Comparison of ENCODE assay signal across 9 mouse cellular contexts in genomic region chr11:100389931-100390445, GRCm38 (mm10). TPM values are rescaled to one million over a fixed set of nuclear protein-coding genes. Genes with fewer than 3 reads are reported as not detected.
DNase-seq lines count a peak whose midpoint lies in the region; ATAC-seq lines count a peak whose summit lies in the region.
"Had no signal": no experiment of that assay in that cellular context is flagged by ENCODE, and none has a peak within 500 bp of the region (broad histone marks: within the 10 kb centered on the region; RNA-seq: fewer than 3 reads in every experiment).

No protein-coding gene starts in this region.

- H3K4me1 ChIP-seq in forebrain, embryonic 10.5 days = peaks cover 49% of the 10 kb centered on the region
- H3K4me1 ChIP-seq in forebrain, embryonic 13.5 days = peaks cover 7% of the 10 kb centered on the region
- H3K4me1 ChIP-seq in embryonic facial prominence, embryonic 14.5 days (ENCODE audit: control insufficient read depth, insufficient read depth, low read length) = peaks cover 46% of the 10 kb centered on the region
- peaks cover 50% of the 10 kb centered on the region for H3K4me1 ChIP-seq in hindbrain, embryonic 13.5 days (replicated peaks)
- peaks cover 71% of the 10 kb centered on the region for H3K4me1 ChIP-seq in liver, embryonic 12.5 days

- H3K27me3 ChIP-seq in forebrain, embryonic 10.5 days (ENCODE audit: poor library complexity, severe bottlenecking) = peaks cover 26% of the 10 kb centered on the region
- H3K27me3 ChIP-seq in forebrain, embryonic 13.5 days = peaks cover 2% of the 10 kb centered on the region
- no peaks in the 10 kb centered on the region for H3K27me3 ChIP-seq in embryonic facial prominence, embryonic 14.5 days (replicated peaks; ENCODE audit: control insufficient read depth, insufficient read depth, low read length)
- H3K27me3 ChIP-seq in hindbrain, embryonic 13.5 days = peaks cover 9% of the 10 kb centered on the region; the same call in 1 of the 2 replicates
- peaks cover 22% of the 10 kb centered on the region for H3K27me3 ChIP-seq in liver, embryonic 12.5 days (replicated peaks)

- no peak for DNase-seq in forebrain, embryonic 10.5 days (ENCODE audit: extremely low spot score, low spot score)
- no peak for DNase-seq in embryonic facial prominence, embryonic 14.5 days (ENCODE audit: low spot score)
- DNase-seq in urinary bladder, postnatal 14 days (ENCODE audit: low spot score) = no peak
- no peak for DNase-seq in spleen, postnatal 14 days (ENCODE audit: low spot score in 2 of 2)
- DNase-seq in left cerebral cortex, adult 11 months (ENCODE audit: low spot score) = no peak

- 0 out of 2 replicates have a peak overlapping the region, but pooled peaks have one; percentile 48 for H3K27ac ChIP-seq in forebrain, embryonic 10.5 days
- no peak overlapping the region for H3K27ac ChIP-seq in forebrain, embryonic 13.5 days
- peak overlapping the region; percentile 44 for H3K27ac ChIP-seq in embryonic facial prominence, embryonic 14.5 days (replicated peaks; ENCODE audit: low read depth, low read length)
- H3K27ac ChIP-seq in hindbrain, embryonic 13.5 days = 0 out of 2 replicates have a peak overlapping the region, but pooled peaks have one; percentile 8
- H3K27ac ChIP-seq in liver, embryonic 12.5 days = no peak overlapping the region; the same call in 1 of the 2 replicates

- no peaks in the 10 kb centered on the region for H3K9me3 ChIP-seq in forebrain, embryonic 10.5 days
- H3K9me3 ChIP-seq in forebrain, embryonic 13.5 days (replicated peaks) = no peaks in the 10 kb centered on the region
- no peaks in the 10 kb centered on the region for H3K9me3 ChIP-seq in embryonic facial prominence, embryonic 14.5 days (ENCODE audit: control insufficient read depth, low read length)
- no peaks in the 10 kb centered on the region for H3K9me3 ChIP-seq in hindbrain, embryonic 13.5 days
- no peaks in the 10 kb centered on the region for H3K9me3 ChIP-seq in liver, embryonic 12.5 days (replicated peaks)

- H3K9ac ChIP-seq in forebrain, embryonic 13.5 days = no peak overlapping the region
- H3K9ac ChIP-seq in embryonic facial prominence, embryonic 14.5 days (ENCODE audit: low read depth, low read length) = no peak overlapping the region
- no peak overlapping the region for H3K9ac ChIP-seq in hindbrain, embryonic 13.5 days
- H3K9ac ChIP-seq in liver, embryonic 12.5 days = 0 out of 2 replicates have a peak overlapping the region, but pooled peaks have one; percentile 6

- ATAC-seq in forebrain, embryonic 13.5 days = no peak
- ATAC-seq in embryonic facial prominence, embryonic 14.5 days (ENCODE audit: low read depth) = no peak
- no peak for ATAC-seq in hindbrain, embryonic 13.5 days (ENCODE audit: low FRiP score)
- 0 out of 2 replicates have a peak, but pooled peaks have one; percentile 6 for ATAC-seq in liver, embryonic 12.5 days

- 45% methylated on average over 8 of the region's 8 CpGs for WGBS in forebrain, embryonic 10.5 days
- whole genome bisulfite sequencing in forebrain, embryonic 13.5 days = 49% methylated on average over 8 of the region's 8 CpGs
- WGBS in embryonic facial prominence, embryonic 14.5 days = 43% methylated on average over 8 of the region's 8 CpGs
- WGBS in hindbrain, embryonic 13.5 days = 39% methylated on average over 8 of the region's 8 CpGs
- 32% methylated on average over 8 of the region's 8 CpGs for WGBS in liver, embryonic 12.5 days (ENCODE audit: insufficient replicate concordance)

- peaks cover 3% of the 10 kb centered on the region; the same call in 1 of the 2 replicates for H3K36me3 ChIP-seq in forebrain, embryonic 10.5 days (replicated peaks)
- peaks cover 8% of the 10 kb centered on the region; the same call in 1 of the 2 replicates for H3K36me3 ChIP-seq in forebrain, embryonic 13.5 days (ENCODE audit: poor library complexity, severe bottlenecking)
- H3K36me3 ChIP-seq in embryonic facial prominence, embryonic 14.5 days (ENCODE audit: control insufficient read depth, insufficient read depth, low read length) = peaks cover 13% of the 10 kb centered on the region; the same call in 1 of the 2 replicates
- peaks cover 16% of the 10 kb centered on the region for H3K36me3 ChIP-seq in hindbrain, embryonic 13.5 days
- H3K36me3 ChIP-seq in liver, embryonic 12.5 days = peaks cover 9% of the 10 kb centered on the region; the same call in 1 of the 2 replicates

- H3K4me2 ChIP-seq in forebrain, embryonic 13.5 days = no peak overlapping the region
- no peak overlapping the region for H3K4me2 ChIP-seq in embryonic facial prominence, embryonic 14.5 days (ENCODE audit: low read depth, low read length)
- H3K4me2 ChIP-seq in hindbrain, embryonic 13.5 days = no peak overlapping the region
- no peak overlapping the region for H3K4me2 ChIP-seq in liver, embryonic 12.5 days

- H3K4me3 ChIP-seq in forebrain, embryonic 10.5 days = no peak overlapping the region
- H3K4me3 ChIP-seq in forebrain, embryonic 13.5 days = no peak overlapping the region
- no peak overlapping the region for H3K4me3 ChIP-seq in embryonic facial prominence, embryonic 14.5 days (ENCODE audit: low read depth, low read length)
- H3K4me3 ChIP-seq in hindbrain, embryonic 13.5 days = no peak overlapping the region
- no peak overlapping the region for H3K4me3 ChIP-seq in liver, embryonic 12.5 days
- H3K4me3 ChIP-seq: erythroblast, embryonic 14.5 days had no signal

RNA-seq across cellular contexts. Expression of gene Jup, which starts 7.6 kb away (rescaled TPM):
- polyA plus RNA-seq in forebrain, embryonic 10.5 days (2016; fragmentation: Nextera tagmentation; extraction: Ambion mirVana) = 27.2 and 29.1 TPM in 2 replicates
- 37.1 and 42.8 TPM in 2 replicates for polyA plus RNA-seq in forebrain, embryonic 13.5 days (2015; fragmentation: Nextera tagmentation; extraction: Ambion mirVana)
- polyA plus RNA-seq in embryonic facial prominence, embryonic 14.5 days (2014; fragmentation: Nextera tagmentation; extraction: Ambion mirVana) = 107 and 116 TPM in 2 replicates
- 65.5 and 73.9 TPM in 2 replicates for polyA plus RNA-seq in hindbrain, embryonic 13.5 days (2015; fragmentation: Nextera tagmentation; extraction: Ambion mirVana)
- polyA plus RNA-seq in liver, embryonic 12.5 days (2016; fragmentation: Nextera tagmentation; extraction: Ambion mirVana) = 23.9 and 24.3 TPM in 2 replicates

RNA-seq across cellular contexts. Expression of gene P3h4, which starts 24.6 kb away (rescaled TPM):
- 18.7 and 20.5 TPM in 2 replicates for polyA plus RNA-seq in forebrain, embryonic 10.5 days (2016; fragmentation: Nextera tagmentation; extraction: Ambion mirVana)
- 10.9 and 12.3 TPM in 2 replicates for polyA plus RNA-seq in forebrain, embryonic 13.5 days (2015; fragmentation: Nextera tagmentation; extraction: Ambion mirVana)
- 92.8 and 100 TPM in 2 replicates for polyA plus RNA-seq in embryonic facial prominence, embryonic 14.5 days (2014; fragmentation: Nextera tagmentation; extraction: Ambion mirVana)
- 17.6 and 20.2 TPM in 2 replicates for polyA plus RNA-seq in hindbrain, embryonic 13.5 days (2015; fragmentation: Nextera tagmentation; extraction: Ambion mirVana)
- 11.0 and 11.2 TPM in 2 replicates for polyA plus RNA-seq in liver, embryonic 12.5 days (2016; fragmentation: Nextera tagmentation; extraction: Ambion mirVana)
- polyA plus RNA-seq: erythroblast, embryonic 14.5 days had no signal

RNA-seq across cellular contexts. Expression of gene Fkbp10, which starts 25.5 kb away (rescaled TPM):
- polyA plus RNA-seq in forebrain, embryonic 10.5 days (2016; fragmentation: Nextera tagmentation; extraction: Ambion mirVana) = 37.5 and 37.6 TPM in 2 replicates
- 15.5 and 16.3 TPM in 2 replicates for polyA plus RNA-seq in forebrain, embryonic 13.5 days (2015; fragmentation: Nextera tagmentation; extraction: Ambion mirVana)
- polyA plus RNA-seq in embryonic facial prominence, embryonic 14.5 days (2014; fragmentation: Nextera tagmentation; extraction: Ambion mirVana) = 208 TPM in 2 replicates
- 27.2 and 32.3 TPM in 2 replicates for polyA plus RNA-seq in hindbrain, embryonic 13.5 days (2015; fragmentation: Nextera tagmentation; extraction: Ambion mirVana)
- 20.1 and 23.8 TPM in 2 replicates for polyA plus RNA-seq in liver, embryonic 12.5 days (2016; fragmentation: Nextera tagmentation; extraction: Ambion mirVana)

RNA-seq across cellular contexts. Expression of gene Hap1, which starts 34.1 kb away (rescaled TPM):
- polyA plus RNA-seq in forebrain, embryonic 10.5 days (2016; fragmentation: Nextera tagmentation; extraction: Ambion mirVana) = 46.7 and 47.5 TPM in 2 replicates
- 93.7 and 98.5 TPM in 2 replicates for polyA plus RNA-seq in forebrain, embryonic 13.5 days (2015; fragmentation: Nextera tagmentation; extraction: Ambion mirVana)
- 3.2 and 4.4 TPM in 2 replicates for polyA plus RNA-seq in embryonic facial prominence, embryonic 14.5 days (2014; fragmentation: Nextera tagmentation; extraction: Ambion mirVana)
- 94.1 and 94.4 TPM in 2 replicates for polyA plus RNA-seq in hindbrain, embryonic 13.5 days (2015; fragmentation: Nextera tagmentation; extraction: Ambion mirVana)
- polyA plus RNA-seq in liver, embryonic 12.5 days (2016; fragmentation: Nextera tagmentation; extraction: Ambion mirVana) = 0.43 and 0.47 TPM in 2 replicates

RNA-seq across cellular contexts. Expression of gene Nt5c3b, which starts 51.6 kb away (rescaled TPM):
- 122 and 125 TPM in 2 replicates for polyA plus RNA-seq in forebrain, embryonic 10.5 days (2016; fragmentation: Nextera tagmentation; extraction: Ambion mirVana)
- 105 and 114 TPM in 2 replicates for polyA plus RNA-seq in forebrain, embryonic 13.5 days (2015; fragmentation: Nextera tagmentation; extraction: Ambion mirVana)
- 108 and 127 TPM in 2 replicates for polyA plus RNA-seq in embryonic facial prominence, embryonic 14.5 days (2014; fragmentation: Nextera tagmentation; extraction: Ambion mirVana)
- polyA plus RNA-seq in hindbrain, embryonic 13.5 days (2015; fragmentation: Nextera tagmentation; extraction: Ambion mirVana) = 103 and 106 TPM in 2 replicates
- polyA plus RNA-seq in liver, embryonic 12.5 days (2016; fragmentation: Nextera tagmentation; extraction: Ambion mirVana) = 38.3 and 38.6 TPM in 2 replicates

Comparison
In these comparisons a context has a peak if more than half of its experiments do, and no peak if none do; other contexts are left out.
1. H3K27ac ChIP-seq: peak in forebrain, embryonic 10.5 days (single experiment), embryonic facial prominence, embryonic 14.5 days (single experiment) and hindbrain, embryonic 13.5 days (single experiment); none in forebrain, embryonic 13.5 days (single experiment) and liver, embryonic 12.5 days (single experiment).